Mouse (Mus musculus): Measurements from ENCODE around the gene Ptges. TPM values are rescaled to one million over a fixed set of nuclear protein-coding genes. Genes with fewer than 3 reads are reported as not detected.

Ptges gene
- total RNA-seq, 2 experiments from 2014 or later = 2.3 to 2.7 TPM

- DNase-seq (ENCODE audit: low spot score) = no peak
- intact Hi-C loops (cut with DNase I) = no loop called here
These were observed 66.1 kb downstream of the Ptges start for GRCm38 (mm10) chr2:30863574-30863973.

DNA sequence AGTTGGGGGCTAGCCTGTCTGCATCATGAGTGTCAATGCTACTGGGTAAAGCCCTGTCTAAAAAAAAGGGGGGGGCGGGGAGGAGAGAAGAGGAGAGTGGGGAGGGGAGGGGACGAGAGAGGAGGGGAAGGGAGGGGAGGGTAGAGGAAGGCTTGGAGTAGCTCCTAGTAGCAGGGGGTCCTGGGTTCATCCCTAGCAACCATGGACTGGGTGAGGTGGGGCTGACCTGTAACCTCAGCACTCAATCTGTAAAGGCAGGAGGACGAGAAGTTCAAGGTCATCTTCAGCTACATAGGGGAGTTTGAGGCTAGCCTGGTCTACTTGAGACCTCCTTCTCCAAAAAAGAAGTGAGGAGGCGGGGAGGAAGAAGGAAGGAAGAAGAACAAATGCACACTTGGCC is 67.6 kb downstream of the Ptges start:
- intact Hi-C loops (cut with DNase I) = no loop called here
- DNase-seq (ENCODE audit: low spot score) = no peak

GRCm38 (mm10) chr2:30859782-30860181 is 69.9 kb downstream of the Ptges start:
- intact Hi-C loops (cut with DNase I) = no loop called here
- no peak for DNase-seq (ENCODE audit: low spot score)

DNA sequence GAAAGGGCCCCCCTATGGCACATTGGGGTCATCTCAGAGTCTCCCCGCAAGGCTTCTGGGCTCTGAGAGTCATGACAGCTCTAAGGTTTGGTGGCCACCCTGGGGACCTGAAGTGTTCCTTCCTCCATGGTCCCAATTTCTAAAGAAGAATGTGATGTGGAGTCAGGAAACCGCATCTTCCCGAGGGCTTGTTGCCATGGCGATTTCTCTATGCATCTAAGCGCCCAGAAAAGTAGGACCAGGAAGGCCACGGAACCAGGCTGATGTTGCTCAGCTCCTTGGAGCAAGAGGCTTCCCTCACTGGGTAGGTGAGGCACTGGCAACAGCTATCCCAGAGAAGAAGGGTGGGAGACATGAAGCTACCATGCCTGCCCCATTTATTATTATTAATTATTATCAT is 72.6 kb downstream of the Ptges start:
- DNase-seq (ENCODE audit: low spot score) = no peak
- intact Hi-C loops (cut with DNase I) = no loop called here

- intact Hi-C loops (cut with DNase I) = no loop called here
- DNase-seq (ENCODE audit: low spot score) = no peak
These were observed 76.8 kb downstream of the Ptges start for GRCm38 (mm10) chr2:30852771-30853313.

GRCm38 (mm10) chr2:30850581-30850980 is 79.1 kb downstream of the Ptges start:
- intact Hi-C loops (cut with DNase I) = no loop called here
- DNase-seq (ENCODE audit: low spot score) = no peak

DNA sequence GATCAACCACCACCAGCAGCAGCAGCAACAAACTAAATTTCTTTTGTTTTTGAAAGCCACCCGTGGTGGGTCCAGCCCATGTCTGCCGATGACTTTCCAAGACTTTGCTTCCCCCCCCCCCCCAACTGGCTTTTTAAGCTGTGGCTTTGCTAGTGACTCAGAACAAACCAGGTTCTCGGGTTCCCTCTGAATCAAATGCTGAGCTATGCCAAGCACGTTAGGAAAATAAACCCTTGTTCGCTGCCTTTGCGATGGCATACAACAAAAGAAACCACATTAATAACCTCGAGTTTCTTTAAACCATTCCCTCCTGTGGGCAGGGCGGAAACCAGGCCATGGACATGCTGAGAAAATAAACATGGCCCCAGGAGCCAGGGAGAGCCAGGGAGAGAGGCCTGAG is 81.5 kb downstream of the Ptges start:
- DNase-seq (ENCODE audit: low spot score) = no peak
- intact Hi-C loops (cut with DNase I) = no loop called here

GRCm38 (mm10) chr2:30846723-30847122 is 82.9 kb downstream of the Ptges start:
- DNase-seq (ENCODE audit: low spot score) = no peak
- intact Hi-C loops (cut with DNase I) = no loop called here

- DNase-seq (ENCODE audit: low spot score) = no peak
- intact Hi-C loops (cut with DNase I) = no loop called here
These were observed 83.4 kb downstream of the Ptges start for GRCm38 (mm10) chr2:30846236-30846635.

DNA sequence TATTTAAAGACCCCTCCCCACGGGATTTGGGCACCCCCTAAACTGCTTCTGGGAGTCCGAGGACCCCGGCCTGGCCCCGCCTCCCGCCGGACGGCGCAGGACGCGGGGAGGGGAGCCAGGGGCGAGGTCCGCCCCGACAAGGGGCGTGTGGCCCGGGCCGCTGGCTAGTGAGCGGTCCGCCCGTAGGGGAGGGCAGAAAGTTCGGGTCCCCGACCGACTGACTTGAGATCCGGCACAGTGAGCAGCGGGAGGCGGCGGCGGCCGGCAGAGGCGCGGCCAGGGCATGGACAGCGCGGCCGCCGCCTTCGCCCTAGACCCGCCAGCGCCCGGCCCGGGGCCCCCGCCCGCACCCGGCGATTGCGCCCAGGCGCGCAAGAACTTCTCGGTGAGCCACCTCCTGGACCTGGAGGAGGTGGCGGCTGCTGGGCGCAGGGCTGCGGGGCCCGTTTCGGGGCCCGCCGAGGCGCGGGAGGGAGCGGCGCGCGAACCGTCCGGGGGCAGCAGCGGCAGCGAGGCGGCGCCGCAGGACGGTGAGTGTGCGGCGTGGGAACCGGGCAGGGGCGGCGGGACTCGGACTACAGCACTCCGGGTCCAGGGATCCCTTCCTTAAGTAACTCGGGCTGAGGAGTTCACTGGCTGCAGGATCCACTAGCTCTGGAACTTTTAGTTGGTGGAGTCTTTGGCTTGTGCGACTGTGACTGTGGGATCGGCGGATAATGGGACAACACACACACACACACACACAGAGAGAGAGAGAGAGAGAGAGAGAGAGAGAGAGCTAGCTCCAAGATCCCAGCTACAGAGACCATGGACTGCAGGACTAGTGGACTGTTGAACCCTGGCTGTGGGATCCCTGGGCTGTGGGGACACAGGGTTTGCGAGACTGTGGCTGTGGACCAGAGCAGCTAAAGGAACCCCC is 84.3 kb downstream of the Ptges start:
- intact Hi-C loops (cut with DNase I) = no loop called here
- no peak for DNase-seq (ENCODE audit: low spot score)

- intact Hi-C loops (cut with DNase I) = no loop called here
- no peak for DNase-seq (ENCODE audit: low spot score)
These were observed 87.0 kb downstream of the Ptges start for GRCm38 (mm10) chr2:30842615-30843014.

Other genes with a start within 250 kb of the Ptges start
- under 1 TPM; 0.26 to 0.70 TPM for gene 1700001O22Rik, start 126.2 kb downstream of the Ptges start, total RNA-seq (2021)
- 10 to 100 TPM; 30.6 to 31.1 TPM for gene Ntmt1, start 122.0 kb downstream of the Ptges start, total RNA-seq (2021)
- gene Asb6, start 99.5 kb downstream of the Ptges start, total RNA-seq (2021) = 1 to 10 TPM; 9.3 to 9.5 TPM
- gene Prrx2, start 94.9 kb downstream of the Ptges start, total RNA-seq (2021) = 1 to 10 TPM in 1 of 2 experiments, under 1 TPM in 1; 0.61 to 1.9 TPM
- gene Tor1b, start 23.1 kb upstream of the Ptges start, total RNA-seq (2021) = 10 to 100 TPM; 22.8 to 25.6 TPM
- 10 to 100 TPM; 11.2 to 12.2 TPM for gene Tor1a, start 38.1 kb upstream of the Ptges start, total RNA-seq (2021)
- gene BC005624, start 52.3 kb upstream of the Ptges start, total RNA-seq (2021) = 10 to 100 TPM; 18.7 to 19.1 TPM
- 10 to 100 TPM; 49.4 to 55.3 TPM for gene Usp20, start 52.4 kb upstream of the Ptges start, total RNA-seq (2021)
- gene Fnbp1, start 212.1 kb upstream of the Ptges start, total RNA-seq (2021) = 10 to 100 TPM; 50.0 to 53.4 TPM
- 10 to 100 TPM; 33.1 to 35.1 TPM for gene Gpr107, start 222.5 kb upstream of the Ptges start, total RNA-seq (2021)